Mouse (Mus musculus) MEL (cell line): ENCODE results near the gene Fndc10.
"Not testable (repeated sequence)": the region's sequence is repeated elsewhere in the genome, so short reads cannot be mapped to it uniquely, and the experiment has no call there.

Experiments
- CTCF ChIP-seq, 3 experiments: IDR thresholded peaks in 2 of 3; conservative IDR thresholded peaks in 1 of 3; 2 replicates each; pipeline ENCODE4 v1.5.1; 2011 to 2012; ENCODE audit warnings: low read length in 3 of 3, low read depth in 2 of 3, mild to moderate bottlenecking in 2 of 3, improper control_type of control experiment in 1 of 3, inconsistent platforms in 1 of 3, mixed read lengths in 1 of 3, moderate library complexity in 1 of 3; ENCODE audit not compliant: control insufficient read depth in 1 of 3, insufficient read depth in 1 of 3, poor library complexity in 1 of 3, severe bottlenecking in 1 of 3
- E2F4 ChIP-seq: IDR thresholded peaks from 2 replicates; pipeline ENCODE4 v1.6.1; 2011; ENCODE audit warnings: low read depth, low read length, improper control_type of control experiment, borderline replicate concordance
- ELF1 ChIP-seq: IDR thresholded peaks from 2 replicates; pipeline ENCODE4 v1.6.1; 2014; ENCODE audit warnings: low read depth, mild to moderate bottlenecking, inconsistent platforms, low read length, improper control_type of control experiment, moderate library complexity
- EP300 ChIP-seq, 2 experiments: IDR thresholded peaks; 2 replicates each; pipeline ENCODE4 v1.6.1; 2011; ENCODE audit warnings: improper control_type of control experiment in 2 of 2, low read length in 2 of 2, low read depth in 1 of 2, mild to moderate bottlenecking in 1 of 2
- ETS1 ChIP-seq: IDR thresholded peaks from 2 replicates; pipeline ENCODE4 v1.6.1; 2012; ENCODE audit warnings: low read depth, mild to moderate bottlenecking, inconsistent platforms, low read length, improper control_type of control experiment, moderate library complexity
- GATA1 ChIP-seq: IDR thresholded peaks from 2 replicates; pipeline ENCODE4 v1.6.1; 2011; ENCODE audit warnings: low read depth, low read length, improper control_type of control experiment
- POLR2A ChIP-seq, 2 experiments: IDR thresholded peaks; 2 replicates each; pipeline ENCODE4 v1.6.1; 2011 to 2012; ENCODE audit warnings: low read length in 2 of 2, mild to moderate bottlenecking in 2 of 2, control low read depth in 1 of 2, improper control_type of control experiment in 1 of 2, low read depth in 1 of 2, moderate library complexity in 1 of 2; ENCODE audit not compliant: control insufficient read depth in 1 of 2, insufficient read depth in 1 of 2, poor library complexity in 1 of 2
- POLR2AphosphoS2 ChIP-seq: IDR thresholded peaks from 2 replicates; pipeline ENCODE4 v1.6.1; 2011; ENCODE audit warnings: low read length, improper control_type of control experiment
- POLR2AphosphoS5 ChIP-seq: IDR thresholded peaks from 2 replicates; pipeline ENCODE4 v1.6.1; 2012; ENCODE audit warnings: low read depth, borderline replicate concordance, mild to moderate bottlenecking, inconsistent platforms, low read length, moderate library complexity, mixed read lengths
- SMC3 ChIP-seq: IDR thresholded peaks from 2 replicates; pipeline ENCODE4 v1.6.1; 2011; ENCODE audit warnings: low read depth, low read length, improper control_type of control experiment
- TAL1 ChIP-seq: IDR thresholded peaks from 2 replicates; pipeline ENCODE4 v1.6.1; 2012; ENCODE audit warnings: mild to moderate bottlenecking, inconsistent platforms, low read length, moderate library complexity, mixed read lengths
- USF1 ChIP-seq: IDR thresholded peaks from 2 replicates; pipeline ENCODE4 v1.6.1; 2014; ENCODE audit warnings: low read depth, mild to moderate bottlenecking, inconsistent platforms, low read length, improper control_type of control experiment, moderate library complexity

- not testable (repeated sequence) for TF ChIP-seq CTCF (IDR thresholded peaks at IDR 0.05 in 2 of 3, conservative IDR thresholded peaks at IDR 0.05 in 1 of 3; ENCODE audit: control insufficient read depth in 1 of 3, insufficient read depth in 1 of 3, low read depth in 2 of 3, low read length in 3 of 3, poor library complexity in 1 of 3, severe bottlenecking in 1 of 3); POLR2AphosphoS2; ETS1; ELF1; POLR2AphosphoS5; USF1; POLR2A (IDR thresholded peaks at IDR 0.05; ENCODE audit: control insufficient read depth in 1 of 2, insufficient read depth in 1 of 2, low read depth in 1 of 2, low read length in 2 of 2, poor library complexity in 1 of 2); GATA1; EP300 (IDR thresholded peaks at IDR 0.05; ENCODE audit: low read depth in 1 of 2, low read length in 2 of 2); TAL1; E2F4; SMC3
Measured at GRCm38 (mm10) chr4:155740681-155741080, 46.5 kb downstream of the Fndc10 start.
